Mouse (Mus musculus) cortical plate, adult 2 months (tissue): ENCODE data around the gene Fignl1.

Experiments
- CTCF ChIP-seq: fragments of 200-500 bp; IDR thresholded peaks from 2 replicates; pipeline ENCODE4 v1.5.1; 2011; ENCODE audit warnings: mild to moderate bottlenecking, control low read depth, low read length; ENCODE audit not compliant: insufficient read depth; ENCODE audit errors: extremely low read depth
- POLR2A ChIP-seq: fragments of 200-500 bp; IDR thresholded peaks from 2 replicates; pipeline ENCODE4 v1.6.1; 2011; ENCODE audit warnings: mild to moderate bottlenecking, low read length, control low read depth; ENCODE audit not compliant: insufficient read depth; ENCODE audit errors: extremely low read depth

DNA sequence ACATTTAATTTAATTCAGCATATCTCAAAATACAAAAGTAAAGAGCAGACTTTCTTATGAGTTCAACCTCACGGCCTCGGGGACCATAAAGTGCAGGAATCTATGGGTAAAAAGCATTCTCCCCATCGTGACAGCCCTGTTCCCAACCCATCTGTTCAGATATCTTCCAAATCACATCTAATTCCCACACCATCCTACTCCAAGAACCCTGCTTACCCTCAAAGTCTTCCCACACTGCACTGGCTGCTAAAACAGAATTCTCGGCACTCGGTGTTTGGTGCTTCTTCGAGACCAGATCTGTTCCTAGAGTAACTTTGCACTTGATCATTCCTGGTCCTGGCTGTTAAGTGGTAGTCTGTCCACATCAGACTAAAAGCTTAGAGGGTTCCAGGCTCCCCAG, 30.4 kb downstream of the Fignl1 start:
- TF ChIP-seq CTCF, result no peak
- no peak for TF ChIP-seq POLR2A
